Mouse (Mus musculus): ENCODE measurements around the gene Bcl10.
"Not testable (repeated sequence)": the region's sequence is repeated elsewhere in the genome, so short reads cannot be mapped to it uniquely, and the experiment has no call there.

Bcl10 gene

GRCm38 (mm10) chr3:145913942-145914341, 8.7 kb upstream of the Bcl10 start:
- DNase-seq: not testable (repeated sequence)

GRCm38 (mm10) chr3:145916374-145916773, 6.2 kb upstream of the Bcl10 start:
- DNase-seq: no peak

GRCm38 (mm10) chr3:145916826-145917225, 5.8 kb upstream of the Bcl10 start:
- no peak for DNase-seq

- DNase-seq: no peak
Observed at GRCm38 (mm10) chr3:145922971-145923370, 367 bp downstream of the Bcl10 start.

- DNase-seq: peak; percentile 100
Observed at GRCm38 (mm10) chr3:145923874-145924577, 1.4 kb downstream of the Bcl10 start.

GRCm38 (mm10) chr3:145924649-145925337, 2.2 kb downstream of the Bcl10 start:
- peak; percentile 66 for DNase-seq

GRCm38 (mm10) chr3:145925506-145925905, 2.9 kb downstream of the Bcl10 start:
- DNase-seq: no peak

GRCm38 (mm10) chr3:145929525-145930400, 7.2 kb downstream of the Bcl10 start:
- no peak for DNase-seq

GRCm38 (mm10) chr3:145933845-145934244, 11.2 kb downstream of the Bcl10 start:
- DNase-seq: no peak

- DNase-seq: peak; percentile 94
Observed at GRCm38 (mm10) chr3:145937505-145938404, 15.2 kb downstream of the Bcl10 start, which contains the start of gene 2410004B18Rik. Gene 2410004B18Rik, plus strand, starts transcription at chr3:145938014.

GRCm38 (mm10) chr3:145938405-145939349, 16.1 kb downstream of the Bcl10 start:
- DNase-seq: peak; percentile 24

GRCm38 (mm10) chr3:145939402-145939801, 16.8 kb downstream of the Bcl10 start:
- no peak for DNase-seq

- DNase-seq: no peak
Observed at GRCm38 (mm10) chr3:145939971-145940370, 17.4 kb downstream of the Bcl10 start.

- DNase-seq: peak; percentile 82
Observed at GRCm38 (mm10) chr3:145941971-145942370, 19.4 kb downstream of the Bcl10 start.

- DNase-seq: no peak
Observed at GRCm38 (mm10) chr3:145944348-145944747, 21.7 kb downstream of the Bcl10 start.

GRCm38 (mm10) chr3:145945904-145946303, 23.3 kb downstream of the Bcl10 start:
- no peak for DNase-seq

GRCm38 (mm10) chr3:145946654-145947053, 24.1 kb downstream of the Bcl10 start:
- no peak for DNase-seq

GRCm38 (mm10) chr3:145947539-145948204, 25.1 kb downstream of the Bcl10 start:
- no peak for DNase-seq

- DNase-seq: peak; percentile 66
Observed at GRCm38 (mm10) chr3:145950034-145950814, 27.6 kb downstream of the Bcl10 start.

- no peak for DNase-seq
Observed at GRCm38 (mm10) chr3:145950815-145951130, 28.2 kb downstream of the Bcl10 start.

All from kidney, postnatal 14 days (tissue).